Comparison of ENCODE assay signal across 10 mouse cellular contexts in genomic region chr7:17059463-17059844, GRCm38 (mm10). TPM values are rescaled to one million over a fixed set of nuclear protein-coding genes. Genes with fewer than 3 reads are reported as not detected.
DNase-seq lines count a peak whose midpoint lies in the region; ATAC-seq and TF ChIP-seq lines count a peak whose summit lies in the region.
"Had no signal": no experiment of that assay in that cellular context is flagged by ENCODE, and none has a peak within 500 bp of the region (broad histone marks: within the 10 kb centered on the region; RNA-seq: fewer than 3 reads in every experiment).

No protein-coding gene starts in this region.

- no peaks in the 10 kb centered on the region for H3K27me3 ChIP-seq in kidney, embryonic 14.5 days (ENCODE audit: control insufficient read depth, insufficient read depth, low read length)
- no peaks in the 10 kb centered on the region for H3K27me3 ChIP-seq in MEL (ENCODE audit: control insufficient read depth in 1 of 2, insufficient read depth in 2 of 2, low read length in 2 of 2)
- no peaks in the 10 kb centered on the region for H3K27me3 ChIP-seq in heart, postnatal 0 days (ENCODE audit: control insufficient read depth, insufficient read depth, low read length)
- no peaks in the 10 kb centered on the region for H3K27me3 ChIP-seq in liver, postnatal 0 days (ENCODE audit: insufficient read depth, low read length)

- H3K4me1 ChIP-seq in kidney, embryonic 14.5 days (ENCODE audit: control insufficient read depth, insufficient read depth, low read length), result peaks cover 46% of the 10 kb centered on the region
- peaks cover 8 to 47% of the 10 kb centered on the region in 2 experiments for H3K4me1 ChIP-seq in MEL (ENCODE audit: control insufficient read depth in 1 of 2, insufficient read depth in 2 of 2, low read length in 2 of 2)
- H3K4me1 ChIP-seq in heart, postnatal 0 days (ENCODE audit: control insufficient read depth, insufficient read depth), result peaks cover 43% of the 10 kb centered on the region
- H3K4me1 ChIP-seq in liver, postnatal 0 days (ENCODE audit: insufficient read depth), result peaks cover 77% of the 10 kb centered on the region

- peak overlapping the region; percentile 94; the same call in 1 of the 2 replicates for H3K27ac ChIP-seq in kidney, embryonic 14.5 days (ENCODE audit: low read depth, low read length)
- peak overlapping the region; percentile 100 for H3K27ac ChIP-seq in MEL (ENCODE audit: control insufficient read depth, low read depth, low read length)
- H3K27ac ChIP-seq in heart, postnatal 0 days (ENCODE audit: low read depth), result peak overlapping the region; percentile 95
- peak overlapping the region; percentile 100 for H3K27ac ChIP-seq in liver, postnatal 0 days (ENCODE audit: low read depth)

- DNase-seq in kidney, postnatal 25 days, result no peak
- DNase-seq in MEL (ENCODE audit: low read depth, low spot score), result peak; percentile 65
- DNase-seq in heart, postnatal 0 days (ENCODE audit: low spot score), result no peak
- DNase-seq in liver, postnatal 0 days, result no peak
- no peak for DNase-seq in urinary bladder, postnatal 36 days (ENCODE audit: low spot score in 2 of 2)
- no peak for DNase-seq in right cerebral cortex, postnatal 4 days

- H3K4me2 ChIP-seq in kidney, embryonic 14.5 days (replicated peaks; ENCODE audit: low read depth, low read length), result peak overlapping the region; percentile 86; the same call in 1 of the 2 replicates
- H3K4me2 ChIP-seq in heart, postnatal 0 days (ENCODE audit: low read depth, low read length), result peak overlapping the region; percentile 81
- peak overlapping the region; percentile 94 for H3K4me2 ChIP-seq in liver, postnatal 0 days (ENCODE audit: low read depth, low read length)

- peaks cover 9% of the 10 kb centered on the region; the same call in 1 of the 2 replicates for H3K79me2 ChIP-seq in MEL (ENCODE audit: control insufficient read depth, insufficient read depth, low read length, poor library complexity)

- no peak overlapping the region for H3K9ac ChIP-seq in kidney, embryonic 14.5 days (ENCODE audit: low read depth, low read length)
- H3K9ac ChIP-seq in MEL (ENCODE audit: control insufficient read depth, low read depth, low read length, poor library complexity, severe bottlenecking), result peak overlapping the region; percentile 87
- peak overlapping the region; percentile 73 for H3K9ac ChIP-seq in heart, postnatal 0 days (replicated peaks; ENCODE audit: low read depth, low read length)
- H3K9ac ChIP-seq in liver, postnatal 0 days (replicated peaks), result peak overlapping the region; percentile 77

- ATAC-seq in kidney, embryonic 14.5 days (ENCODE audit: low FRiP score, low TSS enrichment), result no peak
- no peak for ATAC-seq in heart, postnatal 0 days (ENCODE audit: insufficient read depth, low read depth)
- ATAC-seq in liver, postnatal 0 days, result no peak
- ATAC-seq in cerebellum, adult (ENCODE audit: insufficient number of reproducible peaks, low FRiP score, low TSS enrichment), result no peak

- TF ChIP-seq EP300 in MEL (IDR thresholded peaks at IDR 0.05; ENCODE audit: low read depth in 1 of 2, low read length in 2 of 2), result no peak
- TF ChIP-seq EP300 in heart, postnatal 0 days (IDR thresholded peaks at IDR 0.05; ENCODE audit: low read depth), result no peak
- no peak for TF ChIP-seq EP300 in liver, postnatal 0 days (IDR thresholded peaks at IDR 0.05; ENCODE audit: low read depth)

- H3K4me3 ChIP-seq in kidney, embryonic 14.5 days (ENCODE audit: low read length), result no peak overlapping the region
- peak overlapping the region; percentile 59 to 61 for H3K4me3 ChIP-seq in MEL (ENCODE audit: control insufficient read depth in 1 of 2, insufficient read depth in 1 of 2, low read depth in 2 of 2, low read length in 2 of 2)
- H3K4me3 ChIP-seq in heart, postnatal 0 days (ENCODE audit: low read depth, low read length), result peak overlapping the region; percentile 62
- H3K4me3 ChIP-seq in liver, postnatal 0 days (ENCODE audit: low read depth, low read length), result peak overlapping the region; percentile 47

- TF ChIP-seq CTCF in MEL (IDR thresholded peaks at IDR 0.05 in 2 of 3, conservative IDR thresholded peaks at IDR 0.05 in 1 of 3; ENCODE audit: control insufficient read depth in 1 of 3, insufficient read depth in 1 of 3, low read depth in 2 of 3, low read length in 3 of 3, poor library complexity in 1 of 3, severe bottlenecking in 1 of 3), result no peak
- no peak for TF ChIP-seq CTCF in heart, postnatal 0 days (IDR thresholded peaks at IDR 0.05; ENCODE audit: low read depth)
- TF ChIP-seq CTCF in liver, postnatal 0 days (IDR thresholded peaks at IDR 0.05; ENCODE audit: low read depth), result no peak

- 79% methylated on average over 3 of the region's 3 CpGs for WGBS in kidney, embryonic 14.5 days
- 38% methylated on average over 3 of the region's 3 CpGs for WGBS in heart, postnatal 0 days
- 46% methylated on average over 3 of the region's 3 CpGs for WGBS in liver, postnatal 0 days (ENCODE audit: insufficient replicate concordance)

- no peak for TF ChIP-seq RAD21 in MEL (IDR thresholded peaks at IDR 0.05; ENCODE audit: low read depth, low read length)

- TF ChIP-seq POLR2A in MEL (IDR thresholded peaks at IDR 0.05; ENCODE audit: control insufficient read depth in 1 of 2, insufficient read depth in 1 of 2, low read depth in 1 of 2, low read length in 2 of 2, poor library complexity in 1 of 2), result no peak

- peaks cover 3% of the 10 kb centered on the region; the same call in 1 of the 2 replicates for H3K36me3 ChIP-seq in kidney, embryonic 14.5 days (ENCODE audit: control insufficient read depth, insufficient read depth, low read length)
- peaks cover 0 to 33% of the 10 kb centered on the region in 2 experiments; a peak in 2 of 4 replicates for H3K36me3 ChIP-seq in MEL (ENCODE audit: control insufficient read depth in 1 of 2, insufficient read depth in 2 of 2, low read length in 2 of 2)
- H3K36me3 ChIP-seq in heart, postnatal 0 days (replicated peaks; ENCODE audit: control insufficient read depth, insufficient read depth, low read length), result peaks cover 7% of the 10 kb centered on the region; the same call in 1 of the 2 replicates
- peaks cover 6% of the 10 kb centered on the region for H3K36me3 ChIP-seq in liver, postnatal 0 days (replicated peaks; ENCODE audit: insufficient read depth, low read length)

- no peaks in the 10 kb centered on the region for H3K9me3 ChIP-seq in kidney, embryonic 14.5 days (ENCODE audit: control insufficient read depth, low read length)
- H3K9me3 ChIP-seq in MEL (replicated peaks; ENCODE audit: insufficient read depth, low read length), result no peaks in the 10 kb centered on the region
- H3K9me3 ChIP-seq in heart, postnatal 0 days (replicated peaks; ENCODE audit: control insufficient read depth, low read length), result no peaks in the 10 kb centered on the region
- no peaks in the 10 kb centered on the region for H3K9me3 ChIP-seq in liver, postnatal 0 days (ENCODE audit: low read length)

TF ChIP-seq in MEL, 35 proteins besides CTCF, POLR2A, EP300 and RAD21:
- TF ChIP-seq ZKSCAN1 (IDR thresholded peaks at IDR 0.05; ENCODE audit: low read depth, low read length) (no peak), MYB (IDR thresholded peaks at IDR 0.05; ENCODE audit: low read depth, low read length) (no peak), TAL1 (IDR thresholded peaks at IDR 0.05; ENCODE audit: low read length) (no peak), MYC (IDR thresholded peaks at IDR 0.05; ENCODE audit: low read depth, low read length) (no peak), USF2 (IDR thresholded peaks at IDR 0.05; ENCODE audit: borderline replicate concordance in 1 of 2, insufficient read depth in 1 of 2, low read depth in 1 of 2, low read length in 2 of 2) (no peak), BHLHE40 (IDR thresholded peaks at IDR 0.05; ENCODE audit: borderline replicate concordance, low read depth, low read length) (no peak), POLR2AphosphoS5 (IDR thresholded peaks at IDR 0.05; ENCODE audit: borderline replicate concordance, low read depth, low read length) (no peak)
TF ChIP-seq in MEL: peak in this region for 0.

RNA-seq across cellular contexts. Expression of gene Hif3a, which starts 2.8 kb away (rescaled TPM):
- 14.2 and 19.7 TPM in 2 replicates for polyA plus RNA-seq in kidney, embryonic 14.5 days (2014; fragmentation: Nextera tagmentation; extraction: Ambion mirVana)
- total RNA-seq in MEL (2012; rRNA removed), result 8.0 and 9.6 TPM in 2 replicates
- polyA plus RNA-seq in MEL (2012; ENCODE audit: insufficient read depth in 1 of 2, insufficient read length in 2 of 2, low read depth in 1 of 2, low replicate concordance in 2 of 2, missing spikeins in 1 of 2), result 10 to 100 TPM in 1 of 2 experiments, not detected in 1; 37.9 TPM
- total RNA-seq in heart, postnatal 0 days (2014; rRNA removed; ENCODE audit: low replicate concordance), result 29.7 and 35.5 TPM in 2 replicates
- polyA plus RNA-seq in heart, postnatal 0 days (2015; fragmentation: Nextera tagmentation; extraction: Ambion mirVana), result 4.2 and 6.2 TPM in 2 replicates
- polyA plus RNA-seq in liver, postnatal 0 days (2015; fragmentation: Nextera tagmentation; extraction: Ambion mirVana), result 2.6 and 3.9 TPM in 2 replicates
- total RNA-seq: neutrophil, adult 5-6 weeks had no signal

RNA-seq across cellular contexts. Expression of gene Psg16, which starts 14.4 kb away (rescaled TPM):
- 0.06 and 0.23 TPM in 2 replicates for polyA plus RNA-seq in kidney, embryonic 14.5 days (2014; fragmentation: Nextera tagmentation; extraction: Ambion mirVana)
- 0.23 and 0.36 TPM in 2 replicates for total RNA-seq in MEL (2012; rRNA removed)
- polyA plus RNA-seq in MEL (2012; ENCODE audit: insufficient read depth in 1 of 2, insufficient read length in 2 of 2, low read depth in 1 of 2, low replicate concordance in 2 of 2, missing spikeins in 1 of 2), result under 1 TPM in 1 of 2 experiments, not detected in 1; 0.67 TPM
- 0.08 TPM in 1 of 2 replicates, not detected in the other for total RNA-seq in heart, postnatal 0 days (2014; rRNA removed; ENCODE audit: low replicate concordance)
- polyA plus RNA-seq in heart, postnatal 0 days (2015; fragmentation: Nextera tagmentation; extraction: Ambion mirVana), result 0.07 and 0.12 TPM in 2 replicates
- 0.54 and 0.69 TPM in 2 replicates for polyA plus RNA-seq in liver, postnatal 0 days (2015; fragmentation: Nextera tagmentation; extraction: Ambion mirVana)
- polyA plus RNA-seq: erythroblast, embryonic 14.5 days had no signal

RNA-seq across cellular contexts. Expression of gene Ppp5c, which starts 31.7 kb away (rescaled TPM):
- 103 and 115 TPM in 2 replicates for polyA plus RNA-seq in kidney, embryonic 14.5 days (2014; fragmentation: Nextera tagmentation; extraction: Ambion mirVana)
- total RNA-seq in MEL (2012; rRNA removed), result 94.2 and 101 TPM in 2 replicates
- polyA plus RNA-seq in MEL (2012; ENCODE audit: insufficient read depth in 1 of 2, insufficient read length in 2 of 2, low read depth in 1 of 2, low replicate concordance in 2 of 2, missing spikeins in 1 of 2), result 100 to 1,000 TPM; 178 to 249 TPM
- 55.0 and 68.0 TPM in 2 replicates for total RNA-seq in heart, postnatal 0 days (2014; rRNA removed; ENCODE audit: low replicate concordance)
- polyA plus RNA-seq in heart, postnatal 0 days (2015; fragmentation: Nextera tagmentation; extraction: Ambion mirVana), result 88.5 and 93.6 TPM in 2 replicates
- 26.9 and 32.1 TPM in 2 replicates for polyA plus RNA-seq in liver, postnatal 0 days (2015; fragmentation: Nextera tagmentation; extraction: Ambion mirVana)
